Mouse (Mus musculus): ENCODE measurements around the gene Atrnl1. TPM values are rescaled to one million over a fixed set of nuclear protein-coding genes. Genes with fewer than 3 reads are reported as not detected.

The Atrnl1 gene
- polyA plus RNA-seq, 1 experiment from 2014 or later, result 11.6 TPM

DNA sequence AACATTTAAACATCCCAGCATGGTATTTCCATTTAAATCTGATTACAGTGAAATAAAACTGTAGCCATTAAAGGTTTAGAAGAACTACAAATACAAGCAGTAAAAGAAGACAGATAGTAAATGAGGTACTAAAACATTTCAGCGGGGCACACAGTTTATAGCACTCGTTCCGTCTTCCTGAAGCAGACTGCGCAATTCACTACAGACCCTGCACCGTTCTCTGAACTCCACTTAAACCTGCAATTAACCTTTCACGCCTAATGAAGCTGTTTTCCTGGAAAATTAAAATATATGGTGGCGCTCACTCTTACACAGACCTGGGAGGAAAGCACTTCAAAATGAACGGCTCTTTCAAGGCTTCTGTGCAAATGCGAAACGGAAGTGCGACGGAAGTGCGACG is 514.2 kb downstream of the Atrnl1 start:
- Histone ChIP-seq H3K4me3 (replicated peaks; ENCODE audit: low read depth, low read length) (no peak overlapping the region), H3K9ac (replicated peaks; ENCODE audit: low read length) (no peak overlapping the region), H3K27me3 (ENCODE audit: control insufficient read depth, insufficient read depth, low read length) (no peaks in the 10 kb centered on the region), H3K36me3 (ENCODE audit: control insufficient read depth, insufficient read depth, low read length) (no peaks in the 10 kb centered on the region), H3K9me3 (ENCODE audit: control insufficient read depth, low read length) (no peaks in the 10 kb centered on the region), H3K27ac (replicated peaks; ENCODE audit: low read depth, low read length) (no peak overlapping the region), H3K4me2 (ENCODE audit: low read length) (no peak overlapping the region), H3K4me1 (ENCODE audit: control insufficient read depth, insufficient read depth, low read length) (no peaks in the 10 kb centered on the region)
- WGBS, result 92% methylated on average over 14 of the region's 14 CpGs
- no peak for ATAC-seq (ENCODE audit: low FRiP score, low TSS enrichment)
- DNase-seq, result no peak

DNA sequence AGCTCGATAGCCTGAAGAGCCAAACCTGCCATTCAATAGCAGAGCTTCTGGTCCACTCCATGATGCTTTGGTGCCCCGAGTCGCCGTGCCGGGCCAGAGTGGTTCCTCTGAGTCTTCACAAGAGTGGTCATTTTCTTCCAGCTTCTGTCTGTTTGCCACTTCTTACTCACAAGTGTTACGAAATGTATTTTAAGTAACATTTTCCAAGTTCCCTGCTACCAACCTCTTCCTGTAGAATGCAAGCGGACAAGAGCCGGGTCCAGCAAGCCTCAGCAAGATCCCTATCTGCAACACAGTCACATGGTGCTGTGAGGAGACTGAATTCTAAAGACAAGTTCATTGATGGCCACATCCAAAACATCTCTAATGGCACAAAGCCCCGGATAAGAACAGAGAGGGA is 521.1 kb downstream of the Atrnl1 start:
- no peak for ATAC-seq (ENCODE audit: low FRiP score, low TSS enrichment)
- WGBS, result 93% methylated on average over 9 of the region's 9 CpGs

GRCm38 (mm10) chr19:58140191-58140784 is 529.5 kb downstream of the Atrnl1 start:
- peak; percentile 59 for DNase-seq
- WGBS, result 50% methylated on average over 13 of the region's 13 CpGs
- no peak for ATAC-seq (ENCODE audit: low FRiP score, low TSS enrichment)
- Histone ChIP-seq H3K27me3 (ENCODE audit: control insufficient read depth, insufficient read depth, low read length) (no peaks in the 10 kb centered on the region), H3K4me2 (ENCODE audit: low read length) (no peak overlapping the region), H3K36me3 (ENCODE audit: control insufficient read depth, insufficient read depth, low read length) (no peaks in the 10 kb centered on the region), H3K4me1 (ENCODE audit: control insufficient read depth, insufficient read depth, low read length) (no peaks in the 10 kb centered on the region; the same call in 1 of the 2 replicates), H3K9me3 (ENCODE audit: control insufficient read depth, low read length) (no peaks in the 10 kb centered on the region), H3K9ac (replicated peaks; ENCODE audit: low read length) (no peak overlapping the region), H3K27ac (replicated peaks; ENCODE audit: low read depth, low read length) (no peak overlapping the region), H3K4me3 (replicated peaks; ENCODE audit: low read depth, low read length) (no peak overlapping the region)

More for the DNA sequence above, 521.1 kb downstream of the Atrnl1 start:
- no peak overlapping the region for H3K4me2 ChIP-seq (ENCODE audit: low read length)
- H3K9me3 ChIP-seq (ENCODE audit: control insufficient read depth, low read length), result no peaks in the 10 kb centered on the region
- H3K4me3 ChIP-seq (replicated peaks; ENCODE audit: low read depth, low read length), result no peak overlapping the region
- H3K4me1 ChIP-seq (ENCODE audit: control insufficient read depth, insufficient read depth, low read length), result no peaks in the 10 kb centered on the region
- H3K36me3 ChIP-seq (ENCODE audit: control insufficient read depth, insufficient read depth, low read length), result peaks cover 4% of the 10 kb centered on the region
- H3K27ac ChIP-seq (replicated peaks; ENCODE audit: low read depth, low read length), result no peak overlapping the region
- DNase-seq, result no peak
- no peak overlapping the region for H3K9ac ChIP-seq (replicated peaks; ENCODE audit: low read length)
- no peaks in the 10 kb centered on the region for H3K27me3 ChIP-seq (ENCODE audit: control insufficient read depth, insufficient read depth, low read length)

- Histone ChIP-seq H3K27ac (replicated peaks; ENCODE audit: low read depth, low read length) (no peak overlapping the region), H3K9me3 (ENCODE audit: control insufficient read depth, low read length) (no peaks in the 10 kb centered on the region), H3K4me2 (ENCODE audit: low read length) (no peak overlapping the region), H3K36me3 (ENCODE audit: control insufficient read depth, insufficient read depth, low read length) (no peaks in the 10 kb centered on the region), H3K9ac (replicated peaks; ENCODE audit: low read length) (no peak overlapping the region), H3K4me1 (ENCODE audit: control insufficient read depth, insufficient read depth, low read length) (no peaks in the 10 kb centered on the region; the same call in 1 of the 2 replicates), H3K4me3 (replicated peaks; ENCODE audit: low read depth, low read length) (no peak overlapping the region), H3K27me3 (ENCODE audit: control insufficient read depth, insufficient read depth, low read length) (no peaks in the 10 kb centered on the region)
- ATAC-seq (ENCODE audit: low FRiP score, low TSS enrichment) (no peak), DNase-seq (no peak)
- WGBS, result 96% methylated on average over 7 of the region's 7 CpGs
Measured at GRCm38 (mm10) chr19:58143853-58144454, 533.1 kb downstream of the Atrnl1 start.

DNA sequence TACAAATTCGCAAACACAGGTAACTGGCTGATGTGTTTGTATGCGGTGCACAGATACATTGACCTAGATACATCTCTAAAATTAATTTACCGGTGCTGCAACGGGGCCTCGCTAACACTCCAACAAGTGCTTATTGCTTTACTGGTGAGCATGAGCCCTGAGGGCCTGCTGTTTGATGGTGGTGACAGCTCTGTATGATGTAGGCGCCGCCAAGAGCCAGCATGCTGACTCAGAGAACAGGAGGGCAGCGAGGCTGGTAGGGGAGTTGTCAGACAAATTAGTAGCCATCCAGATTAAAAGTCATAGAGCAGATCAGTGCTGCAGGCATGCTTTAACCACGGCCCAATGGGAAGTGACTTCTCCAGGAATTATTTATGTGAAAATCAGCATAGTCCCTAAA is 534.7 kb downstream of the Atrnl1 start:
- Histone ChIP-seq H3K4me1 (ENCODE audit: control insufficient read depth, insufficient read depth, low read length) (no peaks in the 10 kb centered on the region), H3K4me3 (replicated peaks; ENCODE audit: low read depth, low read length) (no peak overlapping the region), H3K9me3 (ENCODE audit: control insufficient read depth, low read length) (no peaks in the 10 kb centered on the region), H3K4me2 (ENCODE audit: low read length) (no peak overlapping the region), H3K36me3 (ENCODE audit: control insufficient read depth, insufficient read depth, low read length) (no peaks in the 10 kb centered on the region), H3K27me3 (ENCODE audit: control insufficient read depth, insufficient read depth, low read length) (no peaks in the 10 kb centered on the region), H3K9ac (replicated peaks; ENCODE audit: low read length) (no peak overlapping the region), H3K27ac (replicated peaks; ENCODE audit: low read depth, low read length) (no peak overlapping the region)
- DNase-seq (peak; percentile 57), ATAC-seq (ENCODE audit: low FRiP score, low TSS enrichment) (no peak)
- 61% methylated on average over 9 of the region's 9 CpGs for WGBS

DNA sequence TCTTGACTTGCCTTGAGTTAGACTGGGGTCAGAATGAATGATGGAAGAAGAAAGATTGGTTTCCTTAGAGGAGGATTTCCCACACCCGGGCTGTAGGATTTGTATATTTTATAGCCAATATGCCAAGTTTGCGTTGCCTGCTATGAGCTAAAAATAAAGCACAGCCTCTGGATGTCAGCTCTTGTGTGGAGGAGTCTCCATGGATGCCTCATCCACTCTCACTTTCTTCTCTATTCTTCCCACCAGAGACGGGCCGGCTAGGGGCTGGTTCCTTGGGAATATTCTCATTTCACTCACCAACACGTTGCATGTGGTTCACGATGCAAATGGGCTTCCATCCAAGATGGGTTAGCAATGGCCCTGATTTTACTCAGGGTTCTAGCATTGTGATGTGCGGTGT is 540.4 kb downstream of the Atrnl1 start:
- DNase-seq (no peak), ATAC-seq (ENCODE audit: low FRiP score, low TSS enrichment) (no peak)
- Histone ChIP-seq H3K27me3 (ENCODE audit: control insufficient read depth, insufficient read depth, low read length) (no peaks in the 10 kb centered on the region), H3K4me2 (ENCODE audit: low read length) (no peak overlapping the region), H3K4me1 (ENCODE audit: control insufficient read depth, insufficient read depth, low read length) (no peaks in the 10 kb centered on the region), H3K4me3 (replicated peaks; ENCODE audit: low read depth, low read length) (no peak overlapping the region), H3K9me3 (ENCODE audit: control insufficient read depth, low read length) (no peaks in the 10 kb centered on the region), H3K27ac (replicated peaks; ENCODE audit: low read depth, low read length) (no peak overlapping the region), H3K36me3 (ENCODE audit: control insufficient read depth, insufficient read depth, low read length) (no peaks in the 10 kb centered on the region), H3K9ac (replicated peaks; ENCODE audit: low read length) (no peak overlapping the region)
- 96% methylated on average over 7 of the region's 7 CpGs for WGBS

GRCm38 (mm10) chr19:58161569-58161968 is 550.7 kb downstream of the Atrnl1 start:
- Histone ChIP-seq H3K36me3 (ENCODE audit: control insufficient read depth, insufficient read depth, low read length) (no peaks in the 10 kb centered on the region), H3K9me3 (ENCODE audit: control insufficient read depth, low read length) (no peaks in the 10 kb centered on the region), H3K4me1 (ENCODE audit: control insufficient read depth, insufficient read depth, low read length) (peaks cover 16% of the 10 kb centered on the region), H3K27ac (replicated peaks; ENCODE audit: low read depth, low read length) (no peak overlapping the region), H3K9ac (replicated peaks; ENCODE audit: low read length) (no peak overlapping the region), H3K27me3 (ENCODE audit: control insufficient read depth, insufficient read depth, low read length) (no peaks in the 10 kb centered on the region), H3K4me3 (replicated peaks; ENCODE audit: low read depth, low read length) (no peak overlapping the region), H3K4me2 (ENCODE audit: low read length) (no peak overlapping the region)
- 63% methylated on average over 9 of the region's 9 CpGs for WGBS
- DNase-seq (peak; percentile 37), ATAC-seq (ENCODE audit: low FRiP score, low TSS enrichment) (no peak)

GRCm38 (mm10) chr19:58164896-58165634 is 554.2 kb downstream of the Atrnl1 start:
- no peaks in the 10 kb centered on the region for H3K9me3 ChIP-seq (ENCODE audit: control insufficient read depth, low read length)
- ATAC-seq (ENCODE audit: low FRiP score, low TSS enrichment) (no peak), DNase-seq (peak; percentile 20)
- H3K27me3 ChIP-seq (ENCODE audit: control insufficient read depth, insufficient read depth, low read length), result no peaks in the 10 kb centered on the region
- 0 out of 2 replicates have a peak overlapping the region, but pooled peaks have one; percentile 37 for H3K27ac ChIP-seq (replicated peaks; ENCODE audit: low read depth, low read length)
- H3K9ac ChIP-seq (replicated peaks; ENCODE audit: low read length), result no peak overlapping the region
- H3K36me3 ChIP-seq (ENCODE audit: control insufficient read depth, insufficient read depth, low read length), result no peaks in the 10 kb centered on the region
- peaks cover 20% of the 10 kb centered on the region for H3K4me1 ChIP-seq (ENCODE audit: control insufficient read depth, insufficient read depth, low read length)
- no peak overlapping the region for H3K4me3 ChIP-seq (replicated peaks; ENCODE audit: low read depth, low read length)
- WGBS, result 75% methylated on average over 7 of the region's 7 CpGs
- H3K4me2 ChIP-seq (ENCODE audit: low read length), result no peak overlapping the region; the same call in 1 of the 2 replicates
